Mouse (Mus musculus): ENCODE data around the gene Bsnd.

GRCm38 (mm10) chr4:106533421-106534080, 41.5 kb upstream of the Bsnd start:
- TF ChIP-seq CTCF (IDR thresholded peaks at IDR 0.05; ENCODE audit: low read depth) (peak; percentile 70), EP300 (optimal IDR thresholded peaks at IDR 0.05) (no peak)

Measured in stomach, postnatal 0 days (tissue).